Mouse (Mus musculus) kidney, embryonic 14.5 days (tissue): ENCODE data around the gene Abcc4. TPM values are rescaled to one million over a fixed set of nuclear protein-coding genes. Genes with fewer than 3 reads are reported as not detected.

Experiments used
- ATAC-seq: fragments of 200-750 bp; cut with Nextera tagmentation; 2 replicates; pipeline ENCODE4 v1.8.0; 2017; ENCODE audit warnings: moderate number of reproducible peaks, mild to moderate bottlenecking, moderate TSS enrichment, moderate library complexity; ENCODE audit not compliant: low FRiP score, low TSS enrichment
- H3K27ac ChIP-seq: fragments of 300-500 bp; sonication (generic); 2 replicates; pipeline ENCODE4 v1.5.1; 2014; ENCODE audit warnings: low read depth, mild to moderate bottlenecking, low read length, moderate library complexity, mixed read lengths
- H3K27me3 ChIP-seq: fragments of 300-500 bp; sonication (generic); 2 replicates; pipeline ENCODE4 v1.6.1; 2014; ENCODE audit warnings: mild to moderate bottlenecking, low read length; ENCODE audit not compliant: control insufficient read depth, insufficient read depth
- H3K36me3 ChIP-seq: fragments of 300-500 bp; sonication (generic); 2 replicates; pipeline ENCODE4 v1.6.1; 2014; ENCODE audit warnings: low read length, mixed read lengths; ENCODE audit not compliant: control insufficient read depth, insufficient read depth
- H3K4me1 ChIP-seq: fragments of 300-500 bp; sonication (generic); 2 replicates; pipeline ENCODE4 v1.6.1; 2014; ENCODE audit warnings: low read length, mixed read lengths; ENCODE audit not compliant: control insufficient read depth, insufficient read depth
- H3K4me2 ChIP-seq: fragments of 300-500 bp; sonication (generic); replicated peaks from 2 replicates; pipeline ENCODE4 v1.6.1; 2014; ENCODE audit warnings: low read depth, mild to moderate bottlenecking, low read length
- H3K4me3 ChIP-seq: fragments of 300-500 bp; sonication (generic); 2 replicates; pipeline ENCODE4 v1.5.1; 2014; ENCODE audit warnings: mild to moderate bottlenecking, low read length
- H3K9ac ChIP-seq: fragments of 300-500 bp; sonication (generic); 2 replicates; pipeline ENCODE4 v1.6.1; 2014; ENCODE audit warnings: low read depth, mild to moderate bottlenecking, low read length, moderate library complexity
- H3K9me3 ChIP-seq: fragments of 300-500 bp; sonication (generic); 2 replicates; pipeline ENCODE4 v1.6.1; 2016; ENCODE audit warnings: low read length; ENCODE audit not compliant: control insufficient read depth
- WGBS: fragments of 180-500 bp; shearing (Covaris S2); extraction: QIAGEN DNeasy Blood & Tissue Kit; methylation state at CpG from one replicate; pipeline ENCODE4 v1.1.7; 2014; 5-methylcytosine and 5-hydroxymethylcytosine counted together
- polyA plus RNA-seq: library from polyadenylated mRNA; unstranded; fragments of >200 nt; fragmentation: Nextera tagmentation; extraction: Ambion mirVana; gene quantifications from 2 replicates; pipeline ENCODE4 v1.2.1, GENCODE M21; 2014

Gene Abcc4
- polyA plus RNA-seq, 1 experiment from 2014 or later: 12.2 TPM

- Histone ChIP-seq H3K9me3 (no peaks in the 10 kb centered on the region), H3K36me3 (no peaks in the 10 kb centered on the region), H3K27ac (no peak overlapping the region), H3K4me3 (no peak overlapping the region), H3K4me1 (no peaks in the 10 kb centered on the region; the same call in 1 of the 2 replicates), H3K27me3 (no peaks in the 10 kb centered on the region), H3K9ac (no peak overlapping the region), H3K4me2 (no peak overlapping the region)
- WGBS: 43% methylated on average over 9 of the region's 9 CpGs
- 0 out of 2 replicates have a peak, but pooled peaks have one; percentile 51 for ATAC-seq
Measured at GRCm38 (mm10) chr14:118572688-118573245, 133.3 kb downstream of the Abcc4 start.

DNA sequence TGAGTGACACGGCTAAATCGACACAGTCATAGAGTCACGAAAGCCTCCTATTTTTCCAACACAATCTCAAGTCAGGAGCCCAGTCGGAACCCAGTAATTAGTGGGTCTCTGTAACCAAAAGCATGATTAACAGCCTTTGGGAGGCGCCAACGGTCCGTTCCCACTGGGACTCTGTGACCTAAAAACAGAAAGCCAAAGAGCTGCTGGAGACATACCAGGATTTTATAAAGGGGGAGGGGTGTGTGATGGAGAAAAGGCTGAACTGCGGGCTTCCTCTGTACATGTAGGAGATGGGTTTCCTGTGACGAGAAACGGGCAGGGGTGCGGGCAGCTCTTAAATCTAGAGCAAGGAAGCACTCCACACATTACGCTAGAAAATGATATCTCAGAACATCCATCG lies 136.4 kb downstream of the Abcc4 start:
- H3K4me1 ChIP-seq: no peaks in the 10 kb centered on the region; the same call in 1 of the 2 replicates
- H3K36me3 ChIP-seq: no peaks in the 10 kb centered on the region
- no peaks in the 10 kb centered on the region for H3K9me3 ChIP-seq
- H3K27ac ChIP-seq: no peak overlapping the region
- ATAC-seq: no peak
- H3K4me3 ChIP-seq: no peak overlapping the region
- no peak overlapping the region for H3K9ac ChIP-seq
- WGBS: 73% methylated on average over 13 of the region's 13 CpGs
- no peaks in the 10 kb centered on the region for H3K27me3 ChIP-seq
- H3K4me2 ChIP-seq: no peak overlapping the region

- H3K4me3 ChIP-seq: no peak overlapping the region
- H3K9ac ChIP-seq: no peak overlapping the region
- no peaks in the 10 kb centered on the region; the same call in 1 of the 2 replicates for H3K4me1 ChIP-seq
- no peak overlapping the region for H3K4me2 ChIP-seq
- WGBS: 40% methylated on average over 17 of the region's 17 CpGs
- H3K36me3 ChIP-seq: no peaks in the 10 kb centered on the region
- H3K9me3 ChIP-seq: no peaks in the 10 kb centered on the region
- no peak overlapping the region for H3K27ac ChIP-seq
- H3K27me3 ChIP-seq: no peaks in the 10 kb centered on the region
- no peak for ATAC-seq
Measured at GRCm38 (mm10) chr14:118568116-118568673, 137.8 kb downstream of the Abcc4 start.

DNA sequence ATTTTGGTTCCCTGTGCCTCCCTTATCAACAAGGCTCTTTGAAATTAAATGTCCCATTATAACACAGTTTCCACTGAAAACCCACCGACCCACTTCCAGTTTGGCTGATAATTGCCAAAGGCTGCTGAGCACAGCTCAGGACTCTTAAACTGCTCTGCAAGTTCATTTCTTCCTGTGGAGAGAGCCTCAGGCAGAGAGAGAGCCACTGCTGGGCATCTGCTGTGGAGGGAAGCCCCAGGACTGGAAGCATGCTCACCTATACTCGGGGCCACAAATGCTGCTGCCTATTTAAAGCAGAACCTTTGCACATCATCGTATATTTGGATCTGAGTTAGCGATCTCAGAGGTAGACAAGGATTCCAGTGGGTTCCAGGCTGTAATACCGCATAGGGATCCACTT lies 139.2 kb downstream of the Abcc4 start:
- H3K4me2 ChIP-seq: no peak overlapping the region
- 84% methylated on average over 5 of the region's 5 CpGs for WGBS

DNA sequence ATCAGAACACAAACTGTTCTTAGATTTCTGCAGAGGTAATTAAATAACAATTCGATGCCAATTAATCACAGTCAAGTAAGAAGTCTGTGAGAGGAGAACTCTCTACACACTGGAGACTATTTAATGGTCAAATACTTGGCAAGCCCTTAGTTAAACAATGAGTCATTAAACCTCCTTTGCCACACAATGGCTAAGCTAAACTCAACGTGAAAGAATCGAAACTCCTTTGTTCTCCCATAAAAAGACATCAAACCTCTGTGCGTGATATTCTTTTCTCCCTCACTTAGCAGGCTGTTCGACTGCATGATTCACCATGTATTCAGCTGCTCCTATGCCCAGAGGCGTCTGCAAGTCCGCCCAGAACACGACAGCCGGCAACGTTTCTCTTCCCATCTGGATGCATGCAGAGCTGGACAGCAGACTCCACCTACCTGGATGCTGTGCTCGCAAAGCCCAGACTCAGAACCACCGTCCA lies 139.8 kb downstream of the Abcc4 start:
- H3K27ac ChIP-seq: no peak overlapping the region
- no peaks in the 10 kb centered on the region; the same call in 1 of the 2 replicates for H3K4me1 ChIP-seq
- H3K4me3 ChIP-seq: no peak overlapping the region
- H3K4me2 ChIP-seq: no peak overlapping the region
- ATAC-seq: no peak
- no peaks in the 10 kb centered on the region for H3K36me3 ChIP-seq
- 63% methylated on average over 12 of the region's 12 CpGs for WGBS
- H3K9me3 ChIP-seq: no peaks in the 10 kb centered on the region
- H3K27me3 ChIP-seq: no peaks in the 10 kb centered on the region
- H3K9ac ChIP-seq: no peak overlapping the region

More for the DNA sequence above, 139.2 kb downstream of the Abcc4 start:
- no peak overlapping the region for H3K27ac ChIP-seq
- no peaks in the 10 kb centered on the region for H3K27me3 ChIP-seq
- no peak overlapping the region for H3K4me3 ChIP-seq
- H3K36me3 ChIP-seq: no peaks in the 10 kb centered on the region
- no peak for ATAC-seq
- no peaks in the 10 kb centered on the region; the same call in 1 of the 2 replicates for H3K4me1 ChIP-seq
- no peaks in the 10 kb centered on the region for H3K9me3 ChIP-seq
- H3K9ac ChIP-seq: no peak overlapping the region

DNA sequence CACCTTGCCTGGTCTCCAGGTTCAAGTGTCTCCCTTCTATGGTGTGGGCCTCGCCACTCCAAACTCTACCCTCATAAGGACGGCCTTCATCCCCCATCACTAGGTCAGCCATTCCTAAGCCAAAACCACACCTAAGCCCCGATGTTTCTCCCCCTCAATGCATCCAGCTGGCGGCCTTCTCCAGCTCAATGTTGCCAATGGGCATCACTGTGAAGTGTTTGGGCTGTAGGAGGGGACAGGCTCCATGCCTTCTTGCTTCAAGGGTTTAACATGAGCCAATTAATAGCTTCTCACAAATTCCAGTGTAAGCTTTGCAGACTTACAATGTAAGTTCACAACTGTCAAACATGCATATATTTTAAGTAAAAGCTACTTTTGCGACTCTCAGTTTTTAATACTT lies 140.3 kb downstream of the Abcc4 start:
- 88% methylated on average over 5 of the region's 5 CpGs for WGBS
- ATAC-seq: no peak
- H3K27ac ChIP-seq: no peak overlapping the region
- no peaks in the 10 kb centered on the region; the same call in 1 of the 2 replicates for H3K4me1 ChIP-seq
- no peak overlapping the region for H3K4me2 ChIP-seq
- no peak overlapping the region for H3K4me3 ChIP-seq
- H3K27me3 ChIP-seq: no peaks in the 10 kb centered on the region
- no peaks in the 10 kb centered on the region for H3K9me3 ChIP-seq
- no peak overlapping the region for H3K9ac ChIP-seq
- H3K36me3 ChIP-seq: no peaks in the 10 kb centered on the region

DNA sequence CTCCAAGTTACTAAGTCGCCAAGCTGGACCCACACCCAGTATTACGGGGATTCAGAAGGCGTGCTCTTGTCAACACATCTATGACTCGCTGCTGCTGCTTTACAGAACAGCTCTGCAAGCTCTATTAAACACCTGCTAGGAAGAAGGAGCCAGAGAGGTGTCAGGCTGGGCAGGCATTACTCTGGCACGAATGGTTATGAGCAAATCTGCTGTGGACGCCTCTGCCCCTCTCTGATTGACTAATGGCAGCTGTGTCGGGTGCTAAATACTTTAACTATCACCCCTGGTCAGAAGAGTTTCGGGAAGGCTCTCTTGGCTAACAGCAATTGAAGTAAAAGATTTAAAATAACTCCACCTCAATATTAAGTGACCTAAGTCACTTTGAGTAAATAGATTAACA lies 142.4 kb downstream of the Abcc4 start:
- H3K4me1 ChIP-seq: no peaks in the 10 kb centered on the region
- no peak for ATAC-seq
- no peak overlapping the region for H3K9ac ChIP-seq
- no peaks in the 10 kb centered on the region for H3K27me3 ChIP-seq
- H3K36me3 ChIP-seq: no peaks in the 10 kb centered on the region
- H3K27ac ChIP-seq: no peak overlapping the region
- no peak overlapping the region for H3K4me2 ChIP-seq
- no peak overlapping the region for H3K4me3 ChIP-seq
- 85% methylated on average over 8 of the region's 8 CpGs for WGBS
- H3K9me3 ChIP-seq: no peaks in the 10 kb centered on the region

- Histone ChIP-seq H3K27ac (no peak overlapping the region), H3K4me1 (peaks cover 8% of the 10 kb centered on the region; the same call in 1 of the 2 replicates), H3K9me3 (no peaks in the 10 kb centered on the region), H3K4me3 (no peak overlapping the region), H3K36me3 (no peaks in the 10 kb centered on the region), H3K9ac (no peak overlapping the region), H3K27me3 (no peaks in the 10 kb centered on the region), H3K4me2 (no peak overlapping the region)
- ATAC-seq: no peak
- 74% methylated on average over 20 of the region's 20 CpGs for WGBS
Measured at GRCm38 (mm10) chr14:118552901-118553475, 153.0 kb downstream of the Abcc4 start.

- no peak for ATAC-seq
- no peak overlapping the region for H3K4me3 ChIP-seq
Measured at GRCm38 (mm10) chr14:118552390-118552789, 153.6 kb downstream of the Abcc4 start.

More at GRCm38 (mm10) chr14:118552390-118552789, 153.6 kb downstream of the Abcc4 start:
- Histone ChIP-seq H3K4me1 (peaks cover 8% of the 10 kb centered on the region; the same call in 1 of the 2 replicates), H3K27ac (no peak overlapping the region), H3K36me3 (no peaks in the 10 kb centered on the region), H3K27me3 (no peaks in the 10 kb centered on the region), H3K9me3 (no peaks in the 10 kb centered on the region), H3K4me2 (no peak overlapping the region), H3K9ac (no peak overlapping the region)
- WGBS: 54% methylated on average over 5 of the region's 5 CpGs
